Mouse (Mus musculus): ENCODE measurements around the gene Gm19684.
"Not testable (repeated sequence)": the region's sequence is repeated elsewhere in the genome, so short reads cannot be mapped to it uniquely, and the experiment has no call there.

The Gm19684 gene

GRCm38 (mm10) chr17:36131516-36132265, 10.2 kb downstream of the Gm19684 start:
- CTCF ChIA-PET: no interaction called here

DNA sequence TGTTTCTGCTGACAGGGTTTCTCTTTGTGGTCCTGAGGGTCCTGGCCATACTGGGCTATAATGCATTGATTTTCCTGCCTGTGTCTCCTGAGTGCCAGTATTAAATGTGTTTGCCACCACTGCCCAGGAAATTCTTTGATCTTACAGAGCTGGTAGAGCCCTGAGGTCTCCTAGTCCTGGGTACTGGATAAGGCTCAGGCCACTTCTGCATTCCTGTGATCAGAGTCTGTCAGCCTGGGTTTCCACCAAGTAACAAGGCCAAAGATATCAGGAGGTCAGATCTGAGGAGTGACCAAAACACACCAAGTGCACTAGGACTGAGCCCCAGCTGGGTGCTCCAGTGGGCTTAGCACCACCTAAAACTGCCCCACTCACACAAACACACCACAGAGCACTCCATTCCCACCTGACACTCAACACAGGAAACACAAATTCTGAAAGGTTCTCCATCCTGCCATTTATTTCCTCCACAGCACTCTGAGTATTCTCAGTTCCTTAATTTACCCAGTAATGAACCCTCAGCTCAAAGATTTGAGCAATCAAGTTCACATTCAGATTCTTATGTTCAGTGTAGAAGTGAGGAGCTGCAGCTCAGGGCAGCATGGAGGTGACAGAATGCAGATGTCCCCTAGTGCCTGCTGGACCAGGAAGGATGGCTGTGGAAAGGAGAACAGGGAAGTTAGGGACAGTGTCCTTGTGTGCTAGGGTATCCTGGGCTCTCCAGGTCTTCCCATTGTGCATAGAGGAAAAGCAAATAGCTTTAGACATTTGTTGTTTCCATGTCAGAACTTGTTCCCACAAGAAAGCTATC, 14.1 kb downstream of the Gm19684 start:
- CTCF ChIA-PET: not testable (repeated sequence)

DNA sequence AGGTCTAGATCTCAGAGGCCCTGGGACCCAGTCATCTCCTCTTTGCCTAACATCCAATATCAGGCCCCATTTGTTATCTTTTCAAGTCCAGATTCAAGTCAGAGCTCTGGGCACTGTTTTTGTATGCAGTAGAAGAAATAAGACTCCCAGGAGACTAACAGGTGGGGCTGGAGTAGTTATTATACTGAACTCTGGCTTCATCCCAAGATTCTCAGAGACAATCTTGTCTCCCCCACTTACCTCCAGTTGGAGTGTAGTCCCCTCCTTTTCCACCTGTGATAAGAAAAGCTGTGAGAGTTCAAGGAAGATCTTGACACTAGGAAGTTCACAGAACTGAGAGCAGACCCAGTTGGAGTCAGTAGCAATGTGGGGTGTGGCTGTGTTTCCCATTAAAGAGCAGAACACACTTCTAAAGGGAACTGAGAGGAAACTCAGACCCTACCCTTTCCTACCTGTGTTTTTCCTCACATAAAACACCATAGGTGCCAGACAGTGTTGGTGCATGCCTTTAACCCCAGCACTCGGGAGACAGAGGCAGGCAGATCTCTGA, 14.9 kb downstream of the Gm19684 start:
- CTCF ChIA-PET: not testable (repeated sequence)

GRCm38 (mm10) chr17:36145111-36145860, 23.8 kb downstream of the Gm19684 start:
- CTCF ChIA-PET: no interaction called here

DNA sequence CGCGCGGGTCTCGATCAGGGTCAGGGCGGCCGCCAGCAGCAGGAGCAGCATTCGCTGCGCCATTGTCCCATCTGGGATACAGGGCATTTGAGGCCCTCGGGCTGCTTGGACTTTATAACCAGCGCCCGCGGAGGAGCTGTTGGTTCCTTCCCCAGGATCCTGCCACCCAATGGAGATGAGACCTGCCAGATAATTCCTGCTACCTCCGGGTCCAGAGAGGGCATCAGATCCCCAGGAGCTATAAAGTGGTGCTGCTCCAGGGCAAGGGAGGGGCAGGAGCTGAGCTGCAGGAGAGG, 24.3 kb downstream of the Gm19684 start:
- CTCF ChIA-PET: not testable (repeated sequence)

DNA sequence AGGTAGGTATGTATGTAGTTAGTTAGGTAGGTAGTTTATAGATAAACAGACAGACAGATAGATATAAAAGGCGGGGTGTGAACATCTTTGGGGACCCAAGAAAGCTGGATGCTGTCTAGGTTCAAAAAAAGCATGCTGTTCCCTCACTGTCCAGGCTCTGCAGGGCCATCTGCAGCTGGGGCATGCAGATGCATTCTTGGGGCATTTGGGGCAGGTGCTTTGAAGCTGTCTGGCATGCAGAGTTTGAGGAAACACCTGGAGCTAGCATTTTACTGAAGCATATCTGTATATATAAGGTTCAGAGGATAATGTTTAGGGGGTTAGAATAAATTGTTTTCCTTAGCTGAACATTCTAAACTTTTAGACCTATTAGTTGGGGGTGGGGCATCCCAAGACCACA, 25.5 kb downstream of the Gm19684 start:
- CTCF ChIA-PET: not testable (repeated sequence)

GRCm38 (mm10) chr17:36148468-36148867, 27.0 kb downstream of the Gm19684 start:
- CTCF ChIA-PET: not testable (repeated sequence)

- CTCF ChIA-PET: interaction anchor here (0.7 to 1.1 kb wide), 2 partner anchors 13 to 86 kb away, joined by 3 read pairs; no protein-coding TSS in a partner anchor
Observed at GRCm38 (mm10) chr17:36151200-36151599, 29.7 kb downstream of the Gm19684 start.

DNA sequence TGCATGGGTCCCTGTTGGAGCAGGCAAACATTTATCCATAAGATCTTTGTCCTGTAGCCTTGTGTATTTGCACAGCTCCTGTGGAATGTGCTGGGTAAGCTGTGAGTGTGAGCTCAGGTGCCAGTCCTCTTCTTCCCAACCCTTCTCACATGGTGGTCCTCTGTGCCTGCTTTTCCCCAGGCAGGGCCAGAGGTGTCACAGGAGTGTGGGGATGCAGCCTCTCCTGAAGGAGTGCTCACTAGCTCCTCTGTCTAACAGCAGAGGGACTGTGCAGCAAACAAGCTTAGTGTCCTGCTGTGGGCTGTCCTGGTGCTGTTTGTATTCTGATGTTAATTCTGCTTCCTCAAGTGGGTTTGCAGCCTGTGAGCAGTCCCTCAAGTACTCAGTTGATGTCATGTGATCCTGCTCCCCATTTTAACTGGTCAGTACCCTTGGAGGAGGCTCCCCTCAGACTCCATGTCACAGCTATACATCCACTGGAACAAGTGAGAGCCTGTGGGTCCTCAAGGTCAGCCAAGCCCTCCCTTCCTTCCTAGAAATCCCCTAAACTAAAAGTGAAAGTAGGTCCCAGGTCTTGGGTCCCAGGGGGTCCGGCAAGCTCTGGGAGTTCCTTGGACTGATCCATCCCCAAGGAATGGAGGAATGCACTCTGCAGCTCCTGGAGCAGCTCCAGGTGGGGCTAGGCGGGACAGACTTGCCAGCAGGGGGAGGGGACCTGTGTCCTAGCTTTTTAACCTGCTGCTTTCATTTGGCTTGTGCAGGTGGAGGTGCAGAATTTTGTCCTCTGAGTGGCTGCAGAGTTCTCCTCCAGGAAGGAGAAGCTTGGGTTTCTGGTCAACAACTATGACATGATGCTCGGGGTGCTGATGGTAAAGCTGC, 33.0 kb downstream of the Gm19684 start:
- CTCF ChIA-PET: interaction anchor here (0.6 kb wide), 1 partner anchor 11 kb away, joined by 5 read pairs; no protein-coding TSS in a partner anchor

- CTCF ChIA-PET: not testable (repeated sequence)
Observed at GRCm38 (mm10) chr17:36157782-36158181, 36.3 kb downstream of the Gm19684 start.

DNA sequence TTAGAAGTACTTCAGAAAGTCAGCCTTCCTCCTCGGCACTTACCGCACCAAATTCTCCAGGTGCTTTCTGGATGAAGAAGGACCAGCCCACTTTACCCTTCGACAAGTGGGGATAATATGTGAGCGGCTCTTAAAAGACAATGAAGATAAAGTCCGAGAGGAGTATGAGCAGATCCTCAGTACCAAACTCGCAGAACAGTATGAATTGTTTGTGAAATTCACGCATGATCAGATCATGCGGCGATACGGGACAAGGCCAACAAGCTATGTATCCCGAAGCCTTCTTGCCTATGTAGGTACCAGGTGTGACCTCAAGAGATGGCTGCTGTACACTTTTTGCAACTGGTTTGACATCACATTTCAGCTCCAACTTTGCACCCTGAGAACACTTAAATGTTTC, 36.8 kb downstream of the Gm19684 start:
- CTCF ChIA-PET: not testable (repeated sequence)

- CTCF ChIA-PET: interaction anchor here (1.2 kb wide), 1 partner anchor 12 kb away, joined by 3 read pairs; no protein-coding TSS in a partner anchor
Observed at GRCm38 (mm10) chr17:36161129-36162051, 39.9 kb downstream of the Gm19684 start.

DNA sequence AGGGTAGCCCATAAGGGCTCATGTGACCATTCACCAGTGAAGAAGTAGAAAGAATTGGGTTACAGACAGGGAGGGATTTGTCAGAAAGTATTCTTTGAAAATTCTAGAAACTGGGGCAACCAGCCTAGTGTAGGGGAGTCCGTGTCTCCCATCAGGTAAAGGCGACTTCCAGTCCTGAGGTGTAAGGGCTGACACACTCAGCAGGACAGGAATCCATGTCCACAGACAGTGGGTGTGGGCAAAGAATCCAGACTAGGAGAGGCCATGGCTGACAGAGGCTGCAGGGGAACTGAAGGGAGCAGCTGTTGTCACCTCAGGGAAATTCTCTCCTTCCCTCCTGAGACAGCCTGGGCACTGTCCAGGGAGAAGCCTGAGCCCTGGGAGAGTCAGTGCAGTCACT, 45.4 kb downstream of the Gm19684 start:
- CTCF ChIA-PET: not testable (repeated sequence)

DNA sequence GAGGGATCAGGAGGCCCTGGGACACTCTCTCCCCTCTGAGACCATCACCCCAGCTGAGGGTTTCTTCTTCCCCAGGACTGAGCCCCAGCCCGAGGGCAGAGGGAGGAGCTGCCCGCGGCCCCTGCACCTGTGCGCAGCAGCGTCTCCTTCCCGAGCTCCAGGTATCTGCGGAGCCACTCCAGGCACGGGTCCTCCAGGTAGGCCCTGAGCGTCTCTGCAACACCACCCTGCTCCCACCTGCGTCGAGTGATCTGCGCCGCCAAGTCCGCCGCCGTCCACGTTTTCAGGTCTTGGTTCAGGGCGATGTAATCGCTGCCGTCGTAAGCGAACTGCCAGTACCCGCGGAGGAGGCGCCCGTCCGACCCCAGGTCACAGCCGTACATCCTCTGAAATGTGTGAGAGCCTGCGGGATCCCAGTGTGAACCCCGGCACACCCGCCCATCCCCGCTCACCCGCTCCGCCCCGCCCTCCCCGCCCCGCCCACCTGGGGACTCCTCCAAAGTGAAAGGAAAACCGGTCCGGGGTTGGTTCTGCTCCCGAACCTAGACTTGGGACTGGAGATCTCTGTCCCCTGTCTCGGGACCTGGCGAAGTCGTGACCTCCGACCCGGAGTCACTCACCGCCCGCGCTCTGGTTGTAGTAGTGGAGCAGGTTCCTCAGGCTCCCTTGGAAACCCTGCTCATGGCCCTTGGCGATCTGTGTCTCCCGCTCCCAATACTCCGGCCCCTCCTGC, 46.0 kb downstream of the Gm19684 start:
- CTCF ChIA-PET: no interaction called here

DNA sequence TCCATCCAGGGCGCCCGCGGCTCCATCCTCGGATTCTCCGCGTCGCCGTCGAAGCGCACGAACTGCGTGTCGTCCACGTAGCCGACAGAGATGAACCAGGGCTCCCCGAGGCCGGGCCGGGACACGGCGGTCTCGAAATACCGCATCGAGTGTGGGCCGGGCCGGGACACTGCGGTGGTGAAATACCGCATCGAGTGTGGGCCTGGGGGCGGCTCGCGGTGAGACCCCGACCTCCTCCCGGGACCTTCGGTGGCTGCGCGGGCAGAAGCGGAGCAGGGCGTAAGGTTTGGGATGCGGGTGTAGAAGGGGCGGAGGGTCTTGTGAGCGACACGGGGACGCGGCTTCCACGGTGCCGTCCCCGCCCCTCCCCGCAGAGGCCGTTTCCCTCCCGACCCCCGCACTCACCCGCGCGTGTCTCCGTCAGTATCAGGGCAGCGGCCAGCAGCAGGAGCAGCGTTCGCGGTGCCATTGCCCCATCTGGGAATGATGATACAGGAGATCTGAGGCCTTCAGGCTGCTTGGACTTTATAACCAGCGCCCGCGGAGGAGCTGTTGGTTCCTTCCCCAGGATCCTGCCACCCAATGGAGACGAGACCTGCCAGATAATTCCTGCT, 46.7 kb downstream of the Gm19684 start, which contains the start of gene Gm8909:
Gene Gm8909, minus strand, starts transcription at position 499 of the 614 bp plus-strand sequence.
- CTCF ChIA-PET: no interaction called here

DNA sequence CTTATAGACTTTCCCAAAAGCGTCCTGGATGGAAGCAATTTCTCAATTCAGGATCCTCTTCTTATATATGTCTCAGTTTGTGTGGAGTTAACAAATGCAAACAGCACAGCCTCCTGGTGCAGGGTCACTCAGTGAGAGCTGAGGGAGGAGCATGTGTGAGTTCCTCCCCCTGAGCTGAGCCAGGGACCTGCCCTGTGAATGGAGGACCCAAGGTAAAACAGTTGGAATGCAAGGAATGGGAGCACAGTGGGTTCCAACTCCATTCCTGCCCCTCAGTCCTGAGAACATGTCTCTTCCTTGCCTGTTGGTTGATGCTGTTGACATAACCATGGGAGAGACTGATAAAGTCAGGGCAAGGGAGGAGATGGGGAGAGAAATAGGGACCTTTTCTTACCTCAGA, 47.6 kb downstream of the Gm19684 start:
- CTCF ChIA-PET: not testable (repeated sequence)

DNA sequence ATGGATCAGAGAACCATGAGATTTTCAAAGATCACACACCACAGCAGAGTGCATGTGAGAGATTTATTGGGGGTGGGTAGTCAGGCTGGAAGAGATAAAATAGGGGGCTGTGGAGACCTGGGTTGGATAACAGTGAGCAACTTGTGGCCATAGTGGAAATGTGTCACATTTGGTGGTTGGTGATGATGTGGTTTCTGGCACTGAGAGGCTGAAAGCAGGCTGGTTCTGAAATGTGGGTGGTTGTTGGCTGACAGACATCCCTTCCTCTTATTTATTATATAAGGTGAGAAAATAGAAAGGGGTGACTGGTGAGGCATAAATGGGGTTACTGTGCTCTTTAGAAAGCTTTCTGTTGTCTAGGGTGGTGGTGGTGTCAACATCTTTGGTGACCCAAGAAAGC, 48.3 kb downstream of the Gm19684 start:
- CTCF ChIA-PET: no interaction called here

GRCm38 (mm10) chr17:36170287-36170814, 48.9 kb downstream of the Gm19684 start:
- CTCF ChIA-PET: no interaction called here

- CTCF ChIA-PET: not testable (repeated sequence)
Observed at GRCm38 (mm10) chr17:36176132-36176531, 54.7 kb downstream of the Gm19684 start.
